Mouse (Mus musculus): ENCODE data around the gene Myrip.
A peak's percentile ranks its signal among the peaks of the same experiment; 100 is the strongest.
"Not testable (repeated sequence)": the region's sequence is repeated elsewhere in the genome, so short reads cannot be mapped to it uniquely, and the experiment has no call there.

Gene Myrip

GRCm38 (mm10) chr9:120301213-120301612, at the start of gene Myrip:
TSS of gene Myrip (plus strand) at chr9:120301513.
- DNase-seq (ENCODE audit: low spot score in 2 of 2), result not testable (repeated sequence)

- DNase-seq (ENCODE audit: low spot score in 2 of 2), result peak in 1 of 2 experiments; percentile 29
These were observed 41.5 kb upstream of the Myrip start for GRCm38 (mm10) chr9:120259805-120260204.

GRCm38 (mm10) chr9:120263994-120264393, 37.3 kb upstream of the Myrip start:
- DNase-seq (ENCODE audit: low spot score in 2 of 2), result peak; percentile 67 to 69

GRCm38 (mm10) chr9:120273083-120273482, 28.2 kb upstream of the Myrip start:
- no peak for DNase-seq (ENCODE audit: low spot score in 2 of 2)

GRCm38 (mm10) chr9:120275226-120275625, 26.1 kb upstream of the Myrip start:
- no peak for DNase-seq (ENCODE audit: low spot score in 2 of 2)

- peak; percentile 28 to 44 for DNase-seq (ENCODE audit: low spot score in 2 of 2)
These were observed 20.2 kb upstream of the Myrip start for GRCm38 (mm10) chr9:120281147-120281546.

- no peak for DNase-seq (ENCODE audit: low spot score in 2 of 2)
These were observed 18.8 kb upstream of the Myrip start for GRCm38 (mm10) chr9:120282461-120283047.

- peak in 1 of 2 experiments; percentile 28 for DNase-seq (ENCODE audit: low spot score in 2 of 2)
These were observed 17.8 kb upstream of the Myrip start for GRCm38 (mm10) chr9:120283556-120283955.

- DNase-seq (ENCODE audit: low spot score in 2 of 2), result no peak
These were observed 13.3 kb upstream of the Myrip start for GRCm38 (mm10) chr9:120288011-120288410.

GRCm38 (mm10) chr9:120290375-120290774, 10.9 kb upstream of the Myrip start:
- no peak for DNase-seq (ENCODE audit: low spot score in 2 of 2)

GRCm38 (mm10) chr9:120292488-120292887, 8.8 kb upstream of the Myrip start:
- DNase-seq (ENCODE audit: low spot score in 2 of 2), result no peak

GRCm38 (mm10) chr9:120295527-120295926, 5.8 kb upstream of the Myrip start:
- DNase-seq (ENCODE audit: low spot score in 2 of 2), result no peak

GRCm38 (mm10) chr9:120296938-120297337, 4.4 kb upstream of the Myrip start:
- no peak for DNase-seq (ENCODE audit: low spot score in 2 of 2)

GRCm38 (mm10) chr9:120299429-120299828, 1.9 kb upstream of the Myrip start:
- no peak for DNase-seq (ENCODE audit: low spot score in 2 of 2)

GRCm38 (mm10) chr9:120302980-120303452, 1.7 kb downstream of the Myrip start:
- no peak for DNase-seq (ENCODE audit: low spot score in 2 of 2)

- peak; percentile 62 to 78 for DNase-seq (ENCODE audit: low spot score in 2 of 2)
These were observed 2.4 kb downstream of the Myrip start for GRCm38 (mm10) chr9:120303453-120304299.

GRCm38 (mm10) chr9:120304300-120305137, 3.2 kb downstream of the Myrip start:
- peak in 1 of 2 experiments; percentile 30 for DNase-seq (ENCODE audit: low spot score in 2 of 2)

GRCm38 (mm10) chr9:120315171-120315570, 13.9 kb downstream of the Myrip start:
- no peak for DNase-seq (ENCODE audit: low spot score in 2 of 2)

GRCm38 (mm10) chr9:120319099-120319498, 17.8 kb downstream of the Myrip start:
- no peak for DNase-seq (ENCODE audit: low spot score in 2 of 2)

GRCm38 (mm10) chr9:120320573-120320972, 19.3 kb downstream of the Myrip start:
- no peak for DNase-seq (ENCODE audit: low spot score in 2 of 2)

GRCm38 (mm10) chr9:120322702-120323426, 21.6 kb downstream of the Myrip start:
- no peak for DNase-seq (ENCODE audit: low spot score in 2 of 2)
